Mouse (Mus musculus) neural tube, embryonic 14.5 days (tissue): ENCODE measurements around the gene Furin. TPM values are rescaled to one million over a fixed set of nuclear protein-coding genes. Genes with fewer than 3 reads are reported as not detected.
"Not testable (repeated sequence)": the region's sequence is repeated elsewhere in the genome, so short reads cannot be mapped to it uniquely, and the experiment has no call there.

Experiments used
- ATAC-seq: fragments of 200-750 bp; cut with Nextera tagmentation; 2 replicates; pipeline ENCODE4 v1.8.0; 2017; ENCODE audit warnings: low read depth, mild to moderate bottlenecking, moderate TSS enrichment, moderate library complexity
- H3K27ac ChIP-seq: fragments of 300-500 bp; sonication (generic); 2 replicates; pipeline ENCODE4 v1.5.1; 2014; ENCODE audit warnings: low read depth, mild to moderate bottlenecking, control low read depth, low read length, moderate library complexity, mixed read lengths
- H3K27me3 ChIP-seq: fragments of 300-500 bp; sonication (generic); 2 replicates; pipeline ENCODE4 v1.6.1; 2014; ENCODE audit warnings: low read length; ENCODE audit not compliant: control insufficient read depth, insufficient read depth
- H3K36me3 ChIP-seq: fragments of 300-500 bp; sonication (generic); 2 replicates; pipeline ENCODE4 v1.6.1; 2014; ENCODE audit warnings: low read length, mixed read lengths; ENCODE audit not compliant: control insufficient read depth, insufficient read depth
- H3K4me1 ChIP-seq: fragments of 300-500 bp; sonication (generic); 2 replicates; pipeline ENCODE4 v1.6.1; 2014; ENCODE audit warnings: low read length; ENCODE audit not compliant: control insufficient read depth, insufficient read depth
- H3K4me2 ChIP-seq: fragments of 300-500 bp; sonication (generic); 2 replicates; pipeline ENCODE4 v1.6.1; 2014; ENCODE audit warnings: mild to moderate bottlenecking, low read depth, low read length, control low read depth
- H3K4me3 ChIP-seq: fragments of 300-500 bp; sonication (generic); 2 replicates; pipeline ENCODE4 v1.5.1; 2014; ENCODE audit warnings: low read depth, low read length, control low read depth, mixed read lengths
- H3K9ac ChIP-seq: fragments of 300-500 bp; sonication (generic); replicated peaks from 2 replicates; pipeline ENCODE4 v1.6.1; 2014; ENCODE audit warnings: low read depth, mild to moderate bottlenecking, control low read depth, low read length, mixed read lengths
- H3K9me3 ChIP-seq: fragments of 300-500 bp; sonication (generic); 2 replicates; pipeline ENCODE4 v1.6.1; 2016; ENCODE audit warnings: low read length; ENCODE audit not compliant: control insufficient read depth
- WGBS: fragments of 180-500 bp; shearing (Covaris S2); extraction: QIAGEN DNeasy Blood & Tissue Kit; methylation state at CpG from one replicate; pipeline ENCODE4 v1.1.7; 2014; 5-methylcytosine and 5-hydroxymethylcytosine counted together
- polyA plus RNA-seq: library from polyadenylated mRNA; unstranded; fragments of >200 nt; fragmentation: Nextera tagmentation; extraction: Ambion mirVana; gene quantifications from 2 replicates; pipeline ENCODE4 v1.2.1, GENCODE M21; 2014

Furin gene
- polyA plus RNA-seq, 1 experiment from 2014 or later: 5.3 TPM

DNA sequence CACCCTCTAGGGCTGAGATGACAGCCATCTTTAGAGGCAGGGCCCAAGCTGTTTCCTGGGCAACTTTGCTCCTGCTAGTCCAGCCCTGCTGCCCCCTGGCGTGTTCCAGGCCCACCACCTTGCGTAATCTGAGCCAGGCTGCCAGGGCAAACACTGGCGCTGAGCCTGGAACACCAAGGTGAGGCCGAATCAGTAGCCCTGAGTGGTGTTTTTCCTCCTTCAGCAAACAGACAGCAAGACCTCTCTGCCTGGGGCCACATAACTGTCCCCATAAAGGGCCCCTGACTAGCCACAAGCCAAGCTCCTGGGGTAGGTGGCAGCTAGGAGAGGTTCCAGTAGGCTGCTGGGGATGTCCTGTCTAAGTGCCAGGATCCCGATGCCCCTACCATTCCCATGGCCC is 5.1 kb downstream of the Furin start:
- H3K27ac ChIP-seq: no peak overlapping the region
- no peak overlapping the region for H3K4me3 ChIP-seq
- H3K4me2 ChIP-seq: no peak overlapping the region
- no peaks in the 10 kb centered on the region for H3K9me3 ChIP-seq
- 66% methylated on average over 5 of the region's 5 CpGs for WGBS
- H3K36me3 ChIP-seq: 0 out of 2 replicates have a peak, but pooled peaks cover 9% of the 10 kb centered on the region
- no peak for ATAC-seq
- no peaks in the 10 kb centered on the region; the same call in 1 of the 2 replicates for H3K27me3 ChIP-seq
- no peak overlapping the region for H3K9ac ChIP-seq
- H3K4me1 ChIP-seq: peaks cover 18% of the 10 kb centered on the region

DNA sequence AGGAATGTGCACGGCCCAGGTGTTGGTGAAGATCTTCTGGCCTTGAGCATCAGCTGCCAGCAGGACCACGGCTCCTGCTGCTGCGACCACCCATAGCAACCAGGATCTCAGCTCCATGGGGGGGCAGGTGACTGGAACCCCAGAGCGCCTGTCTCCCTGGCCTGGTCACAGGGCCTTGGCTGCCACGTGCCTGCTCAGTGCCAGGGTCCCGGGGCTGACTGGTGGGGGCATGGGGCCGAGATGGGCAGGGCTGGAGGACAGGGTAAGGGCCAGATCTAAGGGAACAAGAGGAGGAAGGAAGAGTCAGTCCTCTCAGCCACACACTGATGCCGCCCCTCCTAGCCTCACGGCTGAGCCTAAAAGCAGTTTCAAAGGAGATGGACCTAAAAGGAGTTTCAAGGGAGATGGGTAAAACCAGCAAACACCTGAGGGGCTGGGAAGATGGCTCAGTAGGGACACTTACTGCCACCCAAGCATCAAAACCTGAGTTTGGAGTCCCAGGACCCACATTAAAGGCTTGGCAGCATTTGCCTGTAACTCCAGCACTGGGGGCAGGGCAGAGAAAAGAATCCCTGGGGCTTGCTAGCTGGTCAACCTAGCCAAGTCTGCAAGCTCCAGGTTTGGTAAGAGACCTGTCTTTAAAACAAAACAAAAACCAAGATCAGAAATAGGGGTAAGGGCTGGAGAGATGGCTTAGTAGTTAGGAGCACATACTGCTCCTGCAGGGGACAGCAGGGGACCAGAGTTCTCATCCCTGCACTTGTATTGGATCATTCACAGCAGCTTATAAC is 6.4 kb downstream of the Furin start:
- no peak for ATAC-seq
- Histone ChIP-seq H3K9ac (no peak overlapping the region), H3K27ac (no peak overlapping the region), H3K27me3 (no peaks in the 10 kb centered on the region; the same call in 1 of the 2 replicates), H3K4me3 (no peak overlapping the region), H3K9me3 (no peaks in the 10 kb centered on the region), H3K36me3 (peaks cover 15% of the 10 kb centered on the region; the same call in 1 of the 2 replicates), H3K4me2 (no peak overlapping the region), H3K4me1 (peaks cover 18% of the 10 kb centered on the region)
- WGBS: 81% methylated on average over 9 of the region's 9 CpGs

DNA sequence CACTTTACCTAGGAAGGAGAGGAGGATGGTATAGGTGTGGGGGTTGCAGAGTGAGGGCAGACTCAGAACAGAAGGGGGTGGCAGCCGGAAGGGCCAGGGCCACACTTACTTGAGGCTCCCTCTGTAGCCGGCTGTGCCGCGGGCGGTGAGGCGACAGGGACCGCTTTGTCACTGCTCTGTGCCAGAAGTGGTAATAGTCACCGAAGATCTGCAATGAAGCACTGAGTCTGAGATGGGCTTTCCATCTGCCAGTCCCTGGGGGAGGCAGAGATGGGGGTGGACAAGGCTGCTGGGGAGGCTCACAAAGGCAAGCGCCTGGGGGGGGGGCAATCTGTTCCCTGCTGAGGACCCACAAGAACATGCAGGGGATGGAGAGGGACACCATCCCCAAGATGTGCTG is 7.2 kb downstream of the Furin start:
- no peaks in the 10 kb centered on the region; the same call in 1 of the 2 replicates for H3K27me3 ChIP-seq
- H3K36me3 ChIP-seq: peaks cover 24% of the 10 kb centered on the region
- no peak overlapping the region for H3K9ac ChIP-seq
- 90% methylated on average over 9 of the region's 9 CpGs for WGBS
- no peak overlapping the region for H3K4me2 ChIP-seq
- H3K27ac ChIP-seq: no peak overlapping the region
- ATAC-seq: no peak
- H3K9me3 ChIP-seq: no peaks in the 10 kb centered on the region
- no peak overlapping the region for H3K4me3 ChIP-seq
- peaks cover 18% of the 10 kb centered on the region for H3K4me1 ChIP-seq

DNA sequence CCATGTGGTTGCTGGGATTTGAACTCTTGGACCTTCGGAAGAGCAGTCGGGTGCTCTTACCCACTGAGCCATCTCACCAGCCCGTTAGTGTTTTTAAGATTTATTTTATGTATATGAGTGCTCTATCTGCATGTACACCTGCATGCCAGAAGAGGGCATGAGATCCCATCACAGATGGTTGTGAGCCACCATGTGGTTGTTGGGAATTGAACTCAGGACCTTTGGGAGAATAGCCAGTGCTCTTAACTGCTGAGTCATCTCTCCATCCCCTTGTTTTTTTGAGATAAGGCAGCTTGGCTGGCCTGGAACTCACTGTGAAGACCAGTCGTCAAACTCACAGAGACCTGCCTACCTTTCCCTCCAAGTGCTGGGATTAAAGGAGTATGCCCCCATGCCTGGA is 8.8 kb downstream of the Furin start:
- H3K36me3 ChIP-seq: peaks cover 38% of the 10 kb centered on the region
- not testable (repeated sequence) for H3K4me3 ChIP-seq
- WGBS: 91% methylated on average over 4 of the region's 4 CpGs

DNA sequence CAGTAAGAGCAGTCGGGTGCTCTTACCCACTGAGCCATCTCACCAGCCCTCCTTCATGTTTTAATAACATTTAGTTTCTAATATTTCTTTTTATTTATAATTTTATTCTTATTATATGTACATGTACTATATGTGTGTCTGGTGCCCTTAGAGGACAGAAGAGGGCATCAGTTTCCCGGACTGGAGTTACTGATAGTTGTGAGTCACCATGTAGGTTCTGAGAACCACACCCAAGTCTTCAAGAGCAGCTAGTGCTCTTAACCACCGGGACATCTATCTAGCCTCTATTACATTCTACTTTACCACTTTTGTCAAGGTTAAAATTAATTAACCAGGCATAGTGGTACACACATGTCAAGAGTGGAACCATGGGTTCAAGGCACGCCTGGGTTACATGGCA is 10.6 kb downstream of the Furin start:
- Histone ChIP-seq H3K9me3 (no peaks in the 10 kb centered on the region), H3K4me3 (no peak overlapping the region), H3K4me2 (no peak overlapping the region), H3K27me3 (no peaks in the 10 kb centered on the region), H3K27ac (no peak overlapping the region), H3K9ac (no peak overlapping the region), H3K36me3 (peaks cover 54% of the 10 kb centered on the region), H3K4me1 (0 out of 2 replicates have a peak, but pooled peaks cover 3% of the 10 kb centered on the region)
- 96% methylated on average over 4 of the region's 4 CpGs for WGBS
- ATAC-seq: no peak

More for the DNA sequence above, 8.8 kb downstream of the Furin start:
- not testable (repeated sequence) for H3K9me3 ChIP-seq, H3K27me3 ChIP-seq, ATAC-seq, H3K4me2 ChIP-seq, H3K9ac ChIP-seq, H3K27ac ChIP-seq
- H3K4me1 ChIP-seq: peaks cover 16% of the 10 kb centered on the region

DNA sequence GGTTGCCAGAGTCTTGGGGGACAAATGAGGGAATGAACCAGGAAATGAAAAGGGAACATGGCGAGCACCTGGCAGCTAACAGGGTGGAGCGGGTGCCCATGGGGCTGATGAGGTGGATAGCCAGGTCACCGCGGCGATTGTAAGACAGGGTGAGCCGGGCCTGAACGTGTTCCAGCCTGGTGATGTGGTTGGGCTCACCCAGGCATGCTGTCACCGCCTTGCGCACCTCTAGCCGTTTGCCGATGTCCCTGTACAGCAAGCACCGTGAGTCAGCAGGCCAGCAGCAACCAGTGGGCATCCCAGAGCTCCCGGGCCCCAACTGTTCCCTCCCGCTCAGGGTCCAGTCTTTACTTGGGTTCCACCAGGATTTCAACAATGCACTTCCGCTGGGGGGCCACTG is 13.1 kb downstream of the Furin start:
- Histone ChIP-seq H3K4me1 (no peaks in the 10 kb centered on the region), H3K9ac (no peak overlapping the region), H3K4me3 (no peak overlapping the region), H3K9me3 (no peaks in the 10 kb centered on the region), H3K27me3 (no peaks in the 10 kb centered on the region), H3K36me3 (peaks cover 49% of the 10 kb centered on the region), H3K4me2 (no peak overlapping the region), H3K27ac (no peak overlapping the region)
- WGBS: 93% methylated on average over 15 of the region's 15 CpGs
- ATAC-seq: no peak

DNA sequence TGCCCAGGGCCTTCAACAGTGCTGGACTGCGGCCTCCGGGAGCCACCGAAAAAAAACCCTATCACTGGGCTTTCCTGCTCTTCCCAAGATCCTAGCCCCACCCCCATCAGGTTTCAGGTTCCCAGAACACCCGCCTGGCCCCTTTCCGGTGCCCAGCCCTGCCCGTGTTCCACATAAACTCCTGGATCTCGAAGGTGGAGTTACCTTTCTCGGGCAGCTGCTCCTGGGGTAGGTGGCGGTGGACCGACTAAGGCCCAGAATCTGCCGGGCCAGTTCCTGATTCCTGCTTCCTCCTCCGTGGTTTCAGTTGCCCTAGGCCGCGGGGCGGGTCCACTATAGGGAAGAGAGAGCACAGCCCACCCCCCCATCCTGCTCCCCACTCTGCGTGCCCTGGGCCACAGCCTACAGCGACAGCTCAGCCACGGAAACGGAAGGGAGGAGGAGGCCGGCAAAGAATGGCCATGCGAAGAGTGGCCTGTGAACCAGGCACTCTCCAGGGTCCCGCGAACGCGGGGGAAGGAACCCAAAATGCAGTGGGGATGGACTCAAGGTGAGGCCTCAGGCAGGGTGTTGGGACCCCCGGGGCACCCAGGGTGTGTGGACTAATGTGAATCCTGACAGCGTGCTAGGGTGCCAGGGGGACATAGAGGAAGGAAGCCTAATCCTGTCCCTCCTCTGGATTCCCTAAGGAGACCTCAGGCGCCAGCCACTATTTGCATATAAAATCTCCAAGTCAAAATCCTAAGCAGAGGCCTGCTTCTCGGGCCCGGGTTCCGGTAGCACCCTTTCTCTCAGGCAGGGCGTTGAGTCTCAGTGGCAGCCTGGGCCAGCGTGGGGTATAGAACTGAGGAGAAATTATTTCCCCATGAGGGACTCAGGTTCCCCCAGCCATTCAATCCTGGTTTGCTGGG is 17.3 kb downstream of the Furin start, which contains the start of gene Fes:
Gene Fes, minus strand, starts transcription at position 314 of the 911 bp plus-strand sequence.
- Histone ChIP-seq H3K36me3 (peaks cover 29% of the 10 kb centered on the region), H3K27ac (no peak within 1 kb of the TSS; the same call in 1 of the 2 replicates), H3K4me1 (no peaks in the 10 kb centered on the region), H3K4me3 (no peak within 1 kb of the TSS), H3K9me3 (no peaks in the 10 kb centered on the region), H3K27me3 (no peaks in the 10 kb centered on the region), H3K9ac (peak within 1 kb of the TSS; percentile 35), H3K4me2 (peak within 1 kb of the TSS; percentile 28; the same call in 1 of the 2 replicates)
- ATAC-seq: no peak
- WGBS: 12% methylated on average over 33 of the region's 33 CpGs

DNA sequence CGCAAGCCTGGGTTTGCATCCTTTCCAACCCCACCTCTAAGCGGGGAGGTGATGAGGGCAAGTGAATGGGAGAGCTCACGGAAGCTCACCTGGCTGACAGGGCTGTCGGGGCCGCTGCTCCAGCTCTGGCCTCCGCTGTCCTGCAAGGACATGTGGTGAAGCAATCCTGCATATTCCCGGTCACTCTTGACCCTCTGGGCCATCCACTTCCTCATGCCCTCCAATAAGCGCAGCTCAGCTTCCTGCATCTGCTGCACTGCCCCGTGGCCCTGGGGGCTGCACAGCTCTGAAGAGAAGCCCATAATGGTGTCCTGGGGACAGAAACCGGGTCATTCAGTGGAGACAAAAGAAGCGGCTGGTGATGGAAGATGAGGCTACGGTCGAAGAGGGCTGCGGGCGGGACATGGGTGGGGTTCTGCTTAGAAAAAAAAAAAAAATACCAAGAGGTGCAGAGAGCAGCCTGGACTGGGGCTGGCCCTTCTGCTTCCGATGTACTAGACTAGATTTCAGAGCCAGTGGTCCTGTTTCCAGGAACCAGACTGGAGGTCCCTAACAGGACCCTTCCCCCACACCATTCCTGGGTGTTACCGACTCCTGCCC is 18.1 kb downstream of the Furin start:
- Histone ChIP-seq H3K27me3 (no peaks in the 10 kb centered on the region), H3K36me3 (peaks cover 23% of the 10 kb centered on the region), H3K4me1 (no peaks in the 10 kb centered on the region), H3K9me3 (no peaks in the 10 kb centered on the region), H3K4me2 (peak overlapping the region; percentile 28; the same call in 1 of the 2 replicates), H3K27ac (no peak overlapping the region; the same call in 1 of the 2 replicates), H3K9ac (peak overlapping the region; percentile 35; the same call in 1 of the 2 replicates), H3K4me3 (no peak overlapping the region)
- no peak for ATAC-seq
- WGBS: 27% methylated on average over 17 of the region's 17 CpGs
